Mouse (Mus musculus): ENCODE measurements around the gene Sv2a. TPM values are rescaled to one million over a fixed set of nuclear protein-coding genes. Genes with fewer than 3 reads are reported as not detected.
A peak's percentile ranks its signal among the peaks of the same experiment; 100 is the strongest.

The Sv2a gene
- total RNA-seq, 1 experiment = 7.2 TPM

GRCm38 (mm10) chr3:96222774-96223173, 41.8 kb downstream of the Sv2a start:
- DNase-seq (ENCODE audit: low read depth, low spot score) = no peak
- H3K4me1 ChIP-seq (ENCODE audit: control insufficient read depth in 2 of 2, insufficient read depth in 2 of 2, low read length in 2 of 2, poor library complexity in 1 of 2) = peaks cover 0 to 11% of the 10 kb centered on the region in 2 experiments; a peak in 2 of 4 replicates
- H3K36me3 ChIP-seq (ENCODE audit: control insufficient read depth, insufficient read depth, low read length, poor library complexity, severe bottlenecking) = no peaks in the 10 kb centered on the region
- H3K27ac ChIP-seq (ENCODE audit: insufficient read depth, low read depth, low read length, poor library complexity, severe bottlenecking) = no peak overlapping the region
- no peaks in the 10 kb centered on the region for H3K9me3 ChIP-seq (ENCODE audit: control insufficient read depth, insufficient read depth, low read depth, low read length)
- H3K9ac ChIP-seq (ENCODE audit: insufficient read depth, low read depth, low read length, poor library complexity, severe bottlenecking) = no peak overlapping the region
- in situ Hi-C loops (cut with MboI; ENCODE audit: low sequenced_read_pairs in 2 of 2, unreplicated experiment in 2 of 2) = no loop called here
- TF ChIP-seq CHD2 (IDR thresholded peaks at IDR 0.05; ENCODE audit: low read depth, low read length) = no peak
- TF ChIP-seq ZNF384 (IDR thresholded peaks at IDR 0.05; ENCODE audit: low read depth, low read length) = no peak
- TF ChIP-seq MAFK (IDR thresholded peaks at IDR 0.05; ENCODE audit: insufficient read depth, low read depth, low read length) = no peak
- no peak for TF ChIP-seq ZC3H11A (IDR thresholded peaks at IDR 0.05; ENCODE audit: borderline replicate concordance, low read depth, low read length)
- no peak for TF ChIP-seq HCFC1 (IDR thresholded peaks at IDR 0.05; ENCODE audit: borderline replicate concordance, insufficient read depth, low read length)
- H3K4me3 ChIP-seq (ENCODE audit: insufficient read depth in 1 of 2, low read depth in 1 of 2, low read length in 2 of 2, poor library complexity in 1 of 2, severe bottlenecking in 1 of 2) = no peak overlapping the region

DNA sequence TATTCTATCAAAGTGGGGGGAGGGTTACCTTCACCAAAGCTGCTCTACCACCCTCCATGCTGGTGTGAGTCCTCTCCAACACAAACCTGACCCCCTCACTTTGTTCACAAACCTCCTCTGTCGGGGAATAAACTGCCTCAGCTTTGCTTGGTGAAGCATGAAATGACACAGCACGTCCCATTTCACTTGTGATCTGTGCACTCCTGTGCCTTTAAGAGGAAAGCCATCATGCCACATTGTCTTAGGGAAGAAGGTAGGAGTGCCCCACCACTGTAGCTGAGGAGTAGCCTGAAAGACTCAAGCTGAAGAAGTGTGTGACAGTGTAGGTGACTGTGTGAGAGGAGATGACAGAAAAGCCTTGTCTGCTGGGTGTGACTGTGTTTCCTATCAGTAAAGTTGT, 44.5 kb downstream of the Sv2a start:
- H3K4me3 ChIP-seq (ENCODE audit: insufficient read depth in 1 of 2, low read depth in 1 of 2, low read length in 2 of 2, poor library complexity in 1 of 2, severe bottlenecking in 1 of 2) = no peak overlapping the region
- TF ChIP-seq HCFC1 (IDR thresholded peaks at IDR 0.05; ENCODE audit: borderline replicate concordance, insufficient read depth, low read length) (no peak), CHD2 (IDR thresholded peaks at IDR 0.05; ENCODE audit: low read depth, low read length) (no peak), ZNF384 (IDR thresholded peaks at IDR 0.05; ENCODE audit: low read depth, low read length) (no peak), ZC3H11A (IDR thresholded peaks at IDR 0.05; ENCODE audit: borderline replicate concordance, low read depth, low read length) (no peak), MAFK (IDR thresholded peaks at IDR 0.05; ENCODE audit: insufficient read depth, low read depth, low read length) (no peak)
- H3K4me1 ChIP-seq (ENCODE audit: control insufficient read depth in 2 of 2, insufficient read depth in 2 of 2, low read length in 2 of 2, poor library complexity in 1 of 2) = peaks cover 0 to 11% of the 10 kb centered on the region in 2 experiments; a peak in 2 of 4 replicates
- no peaks in the 10 kb centered on the region for H3K9me3 ChIP-seq (ENCODE audit: control insufficient read depth, insufficient read depth, low read depth, low read length)
- in situ Hi-C loops (cut with MboI; ENCODE audit: low sequenced_read_pairs in 2 of 2, unreplicated experiment in 2 of 2) = no loop called here
- DNase-seq (ENCODE audit: low read depth, low spot score) = no peak
- H3K36me3 ChIP-seq (ENCODE audit: control insufficient read depth, insufficient read depth, low read length, poor library complexity, severe bottlenecking) = no peaks in the 10 kb centered on the region
- no peak overlapping the region for H3K9ac ChIP-seq (ENCODE audit: insufficient read depth, low read depth, low read length, poor library complexity, severe bottlenecking)
- no peak overlapping the region for H3K27ac ChIP-seq (ENCODE audit: insufficient read depth, low read depth, low read length, poor library complexity, severe bottlenecking)

DNA sequence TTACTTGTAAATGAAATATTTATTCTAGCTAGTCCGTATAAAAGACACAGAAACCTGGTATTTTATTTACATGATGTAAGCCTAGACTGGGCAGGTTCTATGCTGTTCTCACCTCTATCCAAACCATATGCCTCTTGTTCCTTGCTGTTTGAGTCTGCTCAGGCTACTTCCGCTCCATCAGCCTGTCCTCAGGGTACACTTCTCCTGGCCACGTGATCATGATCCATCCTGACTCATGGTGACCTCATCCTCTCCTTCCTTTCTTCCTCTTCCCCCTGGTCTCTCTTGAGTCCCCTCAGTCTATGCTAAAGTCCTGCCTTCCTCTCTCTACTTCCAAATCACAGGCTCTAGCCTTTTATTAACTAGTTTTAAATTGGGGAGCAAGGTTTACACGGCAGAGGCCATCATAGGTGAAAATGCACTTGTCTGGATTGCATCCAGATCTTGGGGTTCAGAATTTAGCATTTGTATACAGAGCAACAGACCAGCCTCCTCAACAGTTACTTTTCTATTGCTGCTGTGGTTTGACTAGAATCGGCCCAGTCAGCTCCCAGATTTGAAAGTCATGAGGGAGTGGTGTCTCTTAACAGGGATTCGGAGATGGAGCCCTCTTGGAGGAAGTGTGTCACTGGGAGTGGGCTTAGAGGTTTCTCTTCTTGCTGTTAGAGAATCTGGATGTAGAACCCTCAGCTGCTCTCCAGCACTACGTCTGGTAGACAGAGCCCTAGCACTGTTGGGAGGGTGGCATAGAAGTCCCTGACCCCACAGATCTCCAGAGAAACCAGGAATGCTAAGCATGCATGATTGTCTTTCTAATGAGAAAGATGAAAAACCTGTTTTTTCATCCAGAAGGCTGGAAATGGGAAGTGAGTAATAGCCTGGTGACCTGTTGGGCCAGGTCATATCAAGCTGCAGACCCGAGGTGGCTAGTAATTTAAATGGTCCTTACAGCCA, 46.0 kb downstream of the Sv2a start:
- Histone ChIP-seq H3K27ac (ENCODE audit: insufficient read depth, low read depth, low read length, poor library complexity, severe bottlenecking) (peak overlapping the region; percentile 47; the same call in 1 of the 2 replicates), H3K9me3 (ENCODE audit: control insufficient read depth, insufficient read depth, low read depth, low read length) (no peaks in the 10 kb centered on the region), H3K4me1 (ENCODE audit: control insufficient read depth in 2 of 2, insufficient read depth in 2 of 2, low read length in 2 of 2, poor library complexity in 1 of 2) (peaks cover 0 to 9% of the 10 kb centered on the region in 2 experiments; a peak in 2 of 4 replicates), H3K36me3 (ENCODE audit: control insufficient read depth, insufficient read depth, low read length, poor library complexity, severe bottlenecking) (no peaks in the 10 kb centered on the region), H3K9ac (ENCODE audit: insufficient read depth, low read depth, low read length, poor library complexity, severe bottlenecking) (no peak overlapping the region), H3K4me3 (ENCODE audit: insufficient read depth in 1 of 2, low read depth in 1 of 2, low read length in 2 of 2, poor library complexity in 1 of 2, severe bottlenecking in 1 of 2) (no peak overlapping the region)
- in situ Hi-C loops (cut with MboI; ENCODE audit: low sequenced_read_pairs in 2 of 2, unreplicated experiment in 2 of 2) = no loop called here
- no peak for TF ChIP-seq CHD2 (IDR thresholded peaks at IDR 0.05; ENCODE audit: low read depth, low read length)
- no peak for DNase-seq (ENCODE audit: low read depth, low spot score)

DNA sequence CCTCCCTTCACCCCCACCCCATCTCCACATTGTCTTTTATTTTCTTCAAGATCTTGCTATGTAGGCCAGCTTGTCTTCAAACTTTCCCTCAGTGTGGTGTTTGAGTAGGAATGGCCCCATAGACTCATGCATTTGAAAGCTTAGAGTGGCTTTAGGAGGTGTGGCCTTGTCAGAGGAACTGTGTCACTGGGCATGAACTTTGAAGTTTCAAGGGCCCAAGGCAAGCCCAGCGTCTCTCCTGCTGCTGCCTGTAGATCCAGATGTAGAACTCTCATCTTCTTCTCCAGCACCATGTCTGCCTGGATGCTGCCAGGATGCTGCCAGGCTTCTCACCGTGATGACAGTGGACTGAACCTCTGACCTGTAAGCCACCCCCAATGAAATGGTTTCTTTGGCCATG, 47.9 kb downstream of the Sv2a start:
- H3K4me3 ChIP-seq (ENCODE audit: insufficient read depth in 1 of 2, low read depth in 1 of 2, low read length in 2 of 2, poor library complexity in 1 of 2, severe bottlenecking in 1 of 2) = no peak overlapping the region
- H3K9me3 ChIP-seq (ENCODE audit: control insufficient read depth, insufficient read depth, low read depth, low read length) = no peaks in the 10 kb centered on the region
- TF ChIP-seq CHD2 (IDR thresholded peaks at IDR 0.05; ENCODE audit: low read depth, low read length) (no peak), ZC3H11A (IDR thresholded peaks at IDR 0.05; ENCODE audit: borderline replicate concordance, low read depth, low read length) (no peak), MAFK (IDR thresholded peaks at IDR 0.05; ENCODE audit: insufficient read depth, low read depth, low read length) (no peak), ZNF384 (IDR thresholded peaks at IDR 0.05; ENCODE audit: low read depth, low read length) (no peak), HCFC1 (IDR thresholded peaks at IDR 0.05; ENCODE audit: borderline replicate concordance, insufficient read depth, low read length) (no peak)
- no peaks in the 10 kb centered on the region for H3K36me3 ChIP-seq (ENCODE audit: control insufficient read depth, insufficient read depth, low read length, poor library complexity, severe bottlenecking)
- in situ Hi-C loops (cut with MboI; ENCODE audit: low sequenced_read_pairs in 2 of 2, unreplicated experiment in 2 of 2) = no loop called here
- no peak for DNase-seq (ENCODE audit: low read depth, low spot score)
- H3K9ac ChIP-seq (ENCODE audit: insufficient read depth, low read depth, low read length, poor library complexity, severe bottlenecking) = no peak overlapping the region
- H3K4me1 ChIP-seq (ENCODE audit: control insufficient read depth in 2 of 2, insufficient read depth in 2 of 2, low read length in 2 of 2, poor library complexity in 1 of 2) = peaks cover 0 to 9% of the 10 kb centered on the region in 2 experiments; a peak in 1 of 4 replicates
- H3K27ac ChIP-seq (ENCODE audit: insufficient read depth, low read depth, low read length, poor library complexity, severe bottlenecking) = no peak overlapping the region

Data from ES-E14 (cell line).